Mouse (Mus musculus): ENCODE data around the gene Gm27021. TPM values are rescaled to one million over a fixed set of nuclear protein-coding genes. Genes with fewer than 3 reads are reported as not detected.
A peak's percentile ranks its signal among the peaks of the same experiment; 100 is the strongest.

Gm27021 gene
- not detected in 3 replicates for total RNA-seq (2017)

GRCm38 (mm10) chr8:120667561-120668373 is at the start of gene Gm27021, which contains the start of gene Cox4i1:
Gene Gm27021, minus strand, starts transcription at chr8:120668079.
Gene Cox4i1, plus strand, starts transcription at chr8:120668222.
- ATAC-seq (replicated peaks; ENCODE audit: insufficient number of reproducible peaks, low FRiP score, low TSS enrichment, poor library complexity, severe bottlenecking) = peak; percentile 67

DNA sequence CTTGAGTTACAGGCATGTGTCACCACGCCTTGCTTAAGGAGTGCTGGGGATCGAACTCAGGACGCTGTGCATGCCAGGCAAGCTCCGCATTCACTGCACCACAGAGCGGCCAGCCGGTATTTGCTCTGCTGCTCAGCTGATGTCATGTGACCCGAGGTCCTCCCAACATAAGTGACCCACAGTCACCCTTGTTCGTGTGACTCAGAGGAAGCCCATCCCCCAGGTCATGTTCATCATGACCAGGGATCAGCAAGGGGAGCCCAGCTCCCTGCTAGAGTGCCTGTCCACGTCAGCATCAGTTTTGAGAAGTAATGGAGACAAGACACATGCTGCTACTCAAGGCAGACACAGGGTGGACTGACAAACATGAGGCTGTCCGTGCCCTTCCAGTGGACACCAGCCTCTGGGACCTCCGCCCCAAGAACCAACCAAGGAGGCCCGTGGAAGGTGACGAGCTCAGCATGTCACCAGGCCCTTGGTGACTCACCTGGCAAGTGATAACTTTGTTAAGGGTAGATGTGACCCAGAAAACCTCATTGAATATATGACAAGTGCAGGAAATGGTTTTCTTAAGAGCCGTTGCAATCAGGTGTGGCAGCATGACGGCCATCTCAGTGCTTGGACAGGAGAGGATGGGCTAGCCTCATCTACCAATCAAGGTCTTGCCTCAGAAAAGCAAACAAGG is 48.3 kb upstream of the Gm27021 start:
- ATAC-seq (replicated peaks; ENCODE audit: insufficient number of reproducible peaks, low FRiP score, low TSS enrichment, poor library complexity, severe bottlenecking) = peak; percentile 19; the same call in 1 of the 2 replicates

DNA sequence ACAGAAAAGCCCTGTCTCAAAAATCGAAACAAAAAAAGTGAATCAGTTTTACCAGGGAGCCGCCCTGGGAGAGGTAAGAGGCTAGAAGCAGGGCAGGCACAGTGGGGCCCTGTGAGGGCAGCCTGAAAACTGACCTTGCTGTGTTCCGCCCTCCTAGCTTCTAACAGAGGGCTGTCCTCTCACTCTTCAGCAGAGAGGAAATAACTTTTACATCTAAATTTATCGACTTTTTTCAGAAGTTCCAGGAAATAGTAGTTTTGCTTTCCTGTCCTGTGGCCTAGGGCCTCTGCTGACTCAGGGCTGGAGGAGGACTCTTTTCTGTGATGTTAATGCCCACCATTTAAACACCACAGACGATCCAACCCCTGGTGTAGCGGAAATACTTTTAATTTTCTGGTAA is 47.3 kb upstream of the Gm27021 start:
- peak; percentile 78 for ATAC-seq (replicated peaks; ENCODE audit: insufficient number of reproducible peaks, low FRiP score, low TSS enrichment, poor library complexity, severe bottlenecking)

- ATAC-seq (replicated peaks; ENCODE audit: insufficient number of reproducible peaks, low FRiP score, low TSS enrichment, poor library complexity, severe bottlenecking) = peak; percentile 60; the same call in 1 of the 2 replicates
Measured at GRCm38 (mm10) chr8:120709176-120709575, 41.3 kb upstream of the Gm27021 start.

DNA sequence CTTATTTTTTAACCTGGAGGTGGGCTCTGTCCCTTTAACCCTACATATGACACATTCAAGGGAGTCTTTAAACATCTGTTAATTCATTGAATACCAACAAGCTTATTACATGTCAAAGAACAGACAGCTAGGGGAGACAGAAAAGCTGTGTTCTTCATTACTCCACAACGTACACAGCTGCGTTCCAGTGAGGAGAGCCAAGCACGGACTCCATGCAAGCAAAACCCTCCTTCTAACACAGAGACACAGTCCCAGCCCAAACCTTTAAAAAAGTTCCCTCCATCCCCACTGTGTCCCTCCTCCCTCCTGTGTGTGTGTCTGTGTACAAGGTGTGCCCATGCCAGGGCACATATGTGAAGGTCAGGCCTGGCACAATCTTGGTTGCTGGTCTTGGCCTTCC is 38.3 kb upstream of the Gm27021 start:
- no peak for ATAC-seq (replicated peaks; ENCODE audit: insufficient number of reproducible peaks, low FRiP score, low TSS enrichment, poor library complexity, severe bottlenecking)

GRCm38 (mm10) chr8:120705163-120705562 is 37.3 kb upstream of the Gm27021 start:
- no peak for ATAC-seq (replicated peaks; ENCODE audit: insufficient number of reproducible peaks, low FRiP score, low TSS enrichment, poor library complexity, severe bottlenecking)

DNA sequence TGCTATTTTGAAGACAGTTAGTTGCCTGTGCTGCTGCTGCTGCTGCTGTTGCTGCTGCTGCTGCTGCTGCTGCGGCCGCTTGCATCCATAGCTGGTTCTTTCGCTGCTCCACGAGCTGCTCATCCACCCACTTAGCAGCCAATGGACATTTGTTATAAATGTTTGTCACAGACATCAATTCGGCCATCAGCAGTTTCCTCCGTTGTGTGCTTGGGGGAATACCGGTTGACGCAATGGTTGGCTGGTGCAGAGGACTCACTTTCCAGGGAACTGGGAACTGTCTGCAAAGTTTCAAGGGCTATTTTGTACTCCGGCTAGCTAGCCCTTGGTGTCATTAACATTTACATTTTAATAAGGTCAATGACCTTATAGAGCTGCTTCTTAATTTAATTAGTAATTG is 36.3 kb upstream of the Gm27021 start:
- no peak for ATAC-seq (replicated peaks; ENCODE audit: insufficient number of reproducible peaks, low FRiP score, low TSS enrichment, poor library complexity, severe bottlenecking)

DNA sequence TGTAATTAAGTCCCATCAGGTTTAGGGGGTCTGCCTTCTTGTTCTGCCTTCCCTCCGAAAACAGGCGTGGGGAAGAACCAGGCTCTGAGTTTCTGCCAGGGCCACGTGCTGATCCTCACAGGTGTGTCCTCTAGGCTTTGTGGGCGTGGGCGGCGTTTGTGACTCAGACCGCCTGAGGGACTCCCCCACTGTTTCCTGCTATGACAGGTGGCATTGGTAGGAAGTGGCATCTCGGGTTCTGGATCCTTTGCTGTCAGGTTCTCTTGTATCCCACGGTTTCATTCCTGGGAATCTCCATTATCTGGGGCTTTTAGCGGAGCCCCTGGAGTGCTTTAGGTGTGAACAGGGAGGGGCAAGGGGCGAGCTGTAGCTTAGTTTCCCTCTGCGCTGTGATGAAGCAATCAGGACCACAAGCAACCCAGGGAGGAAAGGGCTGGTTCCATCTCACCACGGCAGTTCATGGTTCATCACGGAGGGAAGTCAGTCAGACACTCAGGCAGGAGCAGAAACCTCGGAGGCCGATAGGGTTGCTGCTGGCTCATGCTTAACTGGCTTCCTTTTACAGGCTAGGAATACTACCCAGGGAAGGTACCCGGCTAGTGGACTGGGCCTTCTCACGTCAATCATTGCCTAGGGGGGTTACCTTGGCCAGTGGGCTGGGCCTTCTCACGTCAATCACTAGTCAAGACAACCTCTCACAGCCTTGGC is 34.0 kb upstream of the Gm27021 start:
- ATAC-seq (replicated peaks; ENCODE audit: insufficient number of reproducible peaks, low FRiP score, low TSS enrichment, poor library complexity, severe bottlenecking) = peak; percentile 72

DNA sequence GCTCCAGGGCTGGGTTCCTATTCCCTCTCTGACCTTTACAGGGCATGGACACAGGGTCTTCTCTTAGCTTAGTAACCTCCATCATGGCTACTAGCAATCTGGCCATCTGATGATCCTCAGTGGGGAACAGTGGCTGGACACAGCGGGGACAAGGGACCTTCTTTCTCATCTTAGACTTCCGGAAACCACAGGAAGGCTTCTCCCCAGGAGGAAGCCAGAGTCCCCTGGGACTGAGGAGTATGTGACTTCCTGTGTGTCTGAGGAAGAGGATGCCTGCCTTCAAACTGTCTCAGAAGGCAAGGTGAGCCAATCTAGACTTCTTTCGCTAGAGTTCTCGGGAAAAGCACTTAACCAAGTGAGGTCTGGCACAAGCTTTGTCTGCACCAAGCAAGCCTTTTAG is 32.2 kb upstream of the Gm27021 start:
- no peak for ATAC-seq (replicated peaks; ENCODE audit: insufficient number of reproducible peaks, low FRiP score, low TSS enrichment, poor library complexity, severe bottlenecking)

DNA sequence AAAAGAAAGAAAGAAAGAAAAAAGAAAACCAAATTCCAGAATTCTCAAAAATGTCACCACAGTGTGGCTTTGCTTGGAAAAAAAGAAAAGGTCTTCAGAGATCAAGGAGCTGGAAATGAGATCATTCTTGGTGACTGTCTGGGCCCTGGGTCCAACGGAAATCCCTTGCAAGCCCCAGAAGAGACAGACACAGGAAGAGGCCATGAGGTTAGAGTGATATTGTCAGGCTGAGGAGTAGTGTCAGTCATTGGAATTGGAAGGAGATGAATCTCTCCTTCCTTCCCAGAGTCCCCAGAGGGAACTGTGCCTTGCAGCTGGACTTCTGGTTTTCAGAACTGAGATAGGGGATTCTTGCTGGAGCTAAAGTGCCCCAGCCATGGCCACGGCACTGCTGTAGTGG is 31.7 kb upstream of the Gm27021 start:
- ATAC-seq (replicated peaks; ENCODE audit: insufficient number of reproducible peaks, low FRiP score, low TSS enrichment, poor library complexity, severe bottlenecking) = no peak

- ATAC-seq (replicated peaks; ENCODE audit: insufficient number of reproducible peaks, low FRiP score, low TSS enrichment, poor library complexity, severe bottlenecking) = no peak
Measured at GRCm38 (mm10) chr8:120699079-120699478, 31.2 kb upstream of the Gm27021 start.

- ATAC-seq (replicated peaks; ENCODE audit: insufficient number of reproducible peaks, low FRiP score, low TSS enrichment, poor library complexity, severe bottlenecking) = no peak
Measured at GRCm38 (mm10) chr8:120698426-120698825, 30.5 kb upstream of the Gm27021 start.

DNA sequence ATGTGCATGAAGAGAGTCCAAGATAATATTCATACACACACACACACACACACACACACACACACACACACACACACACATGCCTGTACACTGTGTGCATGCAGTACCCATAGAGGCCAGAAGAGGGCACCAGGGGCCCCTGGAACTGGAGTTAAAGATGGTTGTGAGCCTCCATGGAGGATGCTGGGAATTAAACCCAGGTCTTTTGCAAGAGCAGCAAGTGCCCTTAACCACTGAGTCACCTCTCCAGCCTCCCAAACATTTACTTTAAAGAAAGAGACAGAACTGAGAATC is 30.0 kb upstream of the Gm27021 start:
- ATAC-seq (replicated peaks; ENCODE audit: insufficient number of reproducible peaks, low FRiP score, low TSS enrichment, poor library complexity, severe bottlenecking) = no peak

DNA sequence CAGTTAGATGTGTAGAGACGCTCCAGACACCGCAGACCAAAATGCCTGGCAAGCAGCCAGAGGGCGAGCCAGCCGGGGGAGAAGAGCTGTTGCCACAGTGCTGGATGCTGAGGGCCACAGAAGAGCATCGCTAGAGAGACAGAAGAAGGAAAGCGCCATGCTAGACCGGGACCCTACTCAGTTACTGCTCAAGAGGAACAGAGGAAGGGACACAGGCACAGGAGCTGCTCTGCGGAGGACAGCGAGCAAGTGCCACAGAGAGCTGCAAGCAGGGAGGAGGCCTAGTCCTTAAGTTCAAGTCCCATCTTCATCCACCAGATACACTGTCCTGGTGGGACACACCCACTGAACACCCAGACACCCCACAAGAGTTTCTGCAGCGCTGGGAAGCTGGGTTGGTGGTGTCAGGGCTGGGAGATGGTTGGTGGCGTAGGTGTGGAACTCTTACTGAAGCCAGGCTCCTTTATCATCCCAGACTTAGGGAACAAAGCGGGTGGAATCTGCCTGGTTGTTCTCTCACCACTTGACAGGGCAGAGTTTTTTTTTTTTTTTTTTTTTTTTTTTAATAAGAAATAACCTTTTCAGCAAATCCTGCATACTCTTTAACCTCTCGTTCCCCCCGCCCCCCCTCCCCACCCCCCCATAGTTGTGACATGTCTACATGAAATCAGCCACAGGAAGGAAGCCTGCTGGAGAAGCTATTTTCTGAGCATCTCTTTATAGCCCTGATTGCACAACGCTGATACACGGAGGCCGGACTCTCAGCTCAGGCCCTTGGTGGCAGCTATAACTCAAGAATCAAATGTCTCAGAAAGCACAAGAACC is 29.5 kb upstream of the Gm27021 start:
- ATAC-seq (replicated peaks; ENCODE audit: insufficient number of reproducible peaks, low FRiP score, low TSS enrichment, poor library complexity, severe bottlenecking) = peak; percentile 34

GRCm38 (mm10) chr8:120696401-120697153 is 28.7 kb upstream of the Gm27021 start:
- no peak for ATAC-seq (replicated peaks; ENCODE audit: insufficient number of reproducible peaks, low FRiP score, low TSS enrichment, poor library complexity, severe bottlenecking)

GRCm38 (mm10) chr8:120693861-120694493 is 26.1 kb upstream of the Gm27021 start:
- peak; percentile 49; the same call in 1 of the 2 replicates for ATAC-seq (replicated peaks; ENCODE audit: insufficient number of reproducible peaks, low FRiP score, low TSS enrichment, poor library complexity, severe bottlenecking)

GRCm38 (mm10) chr8:120692934-120693333 is 25.1 kb upstream of the Gm27021 start:
- no peak for ATAC-seq (replicated peaks; ENCODE audit: insufficient number of reproducible peaks, low FRiP score, low TSS enrichment, poor library complexity, severe bottlenecking)

DNA sequence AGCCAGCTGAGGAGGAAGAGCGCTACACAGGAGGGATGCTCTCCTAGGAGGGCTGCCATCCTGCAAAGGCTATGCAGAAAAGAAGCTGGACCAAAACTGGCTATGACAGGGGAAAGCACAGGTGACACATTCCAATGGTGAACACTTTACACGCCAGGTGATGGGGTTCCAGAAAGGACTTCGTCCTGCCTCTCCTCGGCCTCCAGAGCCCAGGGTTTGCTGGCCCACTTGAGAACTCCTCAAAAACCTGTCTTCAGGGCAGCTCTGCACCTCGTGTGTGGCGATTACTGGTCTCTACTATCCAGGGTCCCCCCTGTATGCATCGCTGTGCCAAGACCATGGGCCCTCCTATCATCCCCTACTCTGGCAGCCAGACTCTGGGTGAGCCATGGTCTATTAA is 20.6 kb upstream of the Gm27021 start:
- ATAC-seq (replicated peaks; ENCODE audit: insufficient number of reproducible peaks, low FRiP score, low TSS enrichment, poor library complexity, severe bottlenecking) = no peak

All from monocyte, adult 5-6 weeks (primary cell).